Mouse (Mus musculus): ENCODE results near the gene Ythdc1. TPM values are rescaled to one million over a fixed set of nuclear protein-coding genes. Genes with fewer than 3 reads are reported as not detected.
"Not testable (repeated sequence)": the region's sequence is repeated elsewhere in the genome, so short reads cannot be mapped to it uniquely, and the experiment has no call there.

Gene Ythdc1
- polyA plus RNA-seq, 1 experiment from 2014 or later, result 53.4 TPM

DNA sequence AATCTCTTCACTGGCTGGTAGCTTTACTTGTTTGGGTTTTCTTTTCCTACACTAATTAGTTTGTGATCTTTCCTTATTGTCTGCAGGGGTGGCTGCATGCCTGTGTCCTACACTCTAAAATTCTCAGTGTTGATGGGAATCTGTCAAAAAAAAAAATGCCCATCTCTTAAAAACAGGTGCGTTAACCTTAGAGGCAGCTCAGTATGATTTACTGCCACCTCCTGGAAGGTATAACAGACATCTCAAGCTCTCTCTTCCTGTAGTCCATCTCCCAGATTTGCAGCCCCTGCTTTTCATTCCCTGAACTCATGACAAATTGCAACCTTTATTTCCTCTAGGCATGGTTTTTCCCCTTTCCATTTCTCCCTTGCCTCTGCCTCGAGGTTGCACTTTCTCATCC lies 14.1 kb upstream of the Ythdc1 start:
- WGBS, result 33% methylated on average over 2 of the region's 2 CpGs
- Histone ChIP-seq H3K4me1 (ENCODE audit: control insufficient read depth, insufficient read depth, low read length) (no peaks in the 10 kb centered on the region), H3K9ac (replicated peaks; ENCODE audit: low read depth, low read length) (no peak overlapping the region), H3K27me3 (ENCODE audit: control insufficient read depth, insufficient read depth, low read length) (no peaks in the 10 kb centered on the region), H3K4me2 (replicated peaks; ENCODE audit: low read depth, low read length) (no peak overlapping the region), H3K27ac (ENCODE audit: low read length) (no peak overlapping the region), H3K4me3 (ENCODE audit: low read depth, low read length) (no peak overlapping the region), H3K9me3 (ENCODE audit: control insufficient read depth, low read depth, low read length) (no peaks in the 10 kb centered on the region), H3K36me3 (ENCODE audit: control insufficient read depth, insufficient read depth, low read length) (no peaks in the 10 kb centered on the region)
- ATAC-seq (ENCODE audit: insufficient number of reproducible peaks, insufficient read depth, low FRiP score, low read depth), result no peak

DNA sequence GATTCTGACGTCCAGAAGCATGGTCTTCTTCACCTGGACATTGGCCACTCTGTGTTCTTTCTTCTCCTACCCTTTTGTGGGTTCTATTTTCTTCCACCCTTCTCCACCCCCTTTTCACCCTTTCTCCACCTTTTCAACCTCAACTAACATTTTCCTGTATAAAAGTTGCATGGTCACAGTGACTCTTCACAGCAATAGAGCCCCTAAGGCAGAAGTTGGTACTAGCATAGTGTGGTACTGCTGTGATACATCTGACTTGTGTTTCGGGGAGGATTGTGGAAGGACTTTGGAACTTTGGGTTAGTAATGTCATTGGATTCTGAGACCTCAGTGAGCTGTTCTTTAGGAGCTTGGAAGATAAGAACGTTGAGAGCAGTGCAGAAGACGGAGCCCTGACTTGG lies 11.8 kb upstream of the Ythdc1 start:
- no peak overlapping the region for H3K4me2 ChIP-seq (replicated peaks; ENCODE audit: low read depth, low read length)
- no peaks in the 10 kb centered on the region for H3K4me1 ChIP-seq (ENCODE audit: control insufficient read depth, insufficient read depth, low read length)
- H3K9me3 ChIP-seq (ENCODE audit: control insufficient read depth, low read depth, low read length), result no peaks in the 10 kb centered on the region
- 62% methylated on average over 4 of the region's 4 CpGs for WGBS
- H3K4me3 ChIP-seq (ENCODE audit: low read depth, low read length), result no peak overlapping the region
- H3K36me3 ChIP-seq (ENCODE audit: control insufficient read depth, insufficient read depth, low read length), result no peaks in the 10 kb centered on the region
- ATAC-seq (ENCODE audit: insufficient number of reproducible peaks, insufficient read depth, low FRiP score, low read depth), result no peak
- no peaks in the 10 kb centered on the region for H3K27me3 ChIP-seq (ENCODE audit: control insufficient read depth, insufficient read depth, low read length)
- no peak overlapping the region for H3K9ac ChIP-seq (replicated peaks; ENCODE audit: low read depth, low read length)
- no peak overlapping the region for H3K27ac ChIP-seq (ENCODE audit: low read length)

DNA sequence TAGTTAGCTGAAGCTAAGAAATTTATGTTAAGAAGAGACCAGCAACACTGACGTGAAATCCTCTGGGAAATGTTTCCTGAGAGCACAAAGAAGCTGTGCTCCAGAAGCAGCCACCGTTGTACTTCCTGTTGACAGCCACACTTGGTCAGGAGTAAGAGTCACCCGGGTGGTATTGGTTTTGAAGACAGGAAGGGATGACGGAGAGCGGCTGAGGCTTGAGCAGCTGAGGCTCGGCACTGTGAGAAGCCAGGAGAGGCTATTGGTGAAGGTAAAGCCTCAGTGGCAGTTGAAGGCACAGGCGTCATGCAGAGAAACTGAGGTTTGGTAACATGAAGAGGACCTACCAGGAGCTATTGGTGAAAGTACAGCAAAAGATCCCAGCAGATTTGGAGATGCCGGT lies 11.2 kb upstream of the Ythdc1 start:
- no peaks in the 10 kb centered on the region for H3K27me3 ChIP-seq (ENCODE audit: control insufficient read depth, insufficient read depth, low read length)
- no peak overlapping the region for H3K4me3 ChIP-seq (ENCODE audit: low read depth, low read length)
- H3K27ac ChIP-seq (ENCODE audit: low read length), result no peak overlapping the region
- ATAC-seq (ENCODE audit: insufficient number of reproducible peaks, insufficient read depth, low FRiP score, low read depth), result no peak
- 75% methylated on average over 8 of the region's 8 CpGs for WGBS
- no peak overlapping the region for H3K4me2 ChIP-seq (replicated peaks; ENCODE audit: low read depth, low read length)
- H3K9me3 ChIP-seq (ENCODE audit: control insufficient read depth, low read depth, low read length), result no peaks in the 10 kb centered on the region
- H3K9ac ChIP-seq (replicated peaks; ENCODE audit: low read depth, low read length), result no peak overlapping the region
- no peaks in the 10 kb centered on the region for H3K4me1 ChIP-seq (ENCODE audit: control insufficient read depth, insufficient read depth, low read length)
- H3K36me3 ChIP-seq (ENCODE audit: control insufficient read depth, insufficient read depth, low read length), result no peaks in the 10 kb centered on the region

- Histone ChIP-seq H3K36me3 (ENCODE audit: control insufficient read depth, insufficient read depth, low read length) (peaks cover 25% of the 10 kb centered on the region), H3K27ac (ENCODE audit: low read length) (no peak overlapping the region), H3K9ac (replicated peaks; ENCODE audit: low read depth, low read length) (no peak overlapping the region), H3K4me1 (ENCODE audit: control insufficient read depth, insufficient read depth, low read length) (no peaks in the 10 kb centered on the region), H3K4me3 (ENCODE audit: low read depth, low read length) (no peak overlapping the region), H3K4me2 (replicated peaks; ENCODE audit: low read depth, low read length) (no peak overlapping the region), H3K9me3 (ENCODE audit: control insufficient read depth, low read depth, low read length) (no peaks in the 10 kb centered on the region), H3K27me3 (ENCODE audit: control insufficient read depth, insufficient read depth, low read length) (no peaks in the 10 kb centered on the region)
- WGBS, result 83% methylated on average over 3 of the region's 3 CpGs
- ATAC-seq (ENCODE audit: insufficient number of reproducible peaks, insufficient read depth, low FRiP score, low read depth), result no peak
These were observed 12.8 kb downstream of the Ythdc1 start for GRCm38 (mm10) chr5:86816795-86817194.

DNA sequence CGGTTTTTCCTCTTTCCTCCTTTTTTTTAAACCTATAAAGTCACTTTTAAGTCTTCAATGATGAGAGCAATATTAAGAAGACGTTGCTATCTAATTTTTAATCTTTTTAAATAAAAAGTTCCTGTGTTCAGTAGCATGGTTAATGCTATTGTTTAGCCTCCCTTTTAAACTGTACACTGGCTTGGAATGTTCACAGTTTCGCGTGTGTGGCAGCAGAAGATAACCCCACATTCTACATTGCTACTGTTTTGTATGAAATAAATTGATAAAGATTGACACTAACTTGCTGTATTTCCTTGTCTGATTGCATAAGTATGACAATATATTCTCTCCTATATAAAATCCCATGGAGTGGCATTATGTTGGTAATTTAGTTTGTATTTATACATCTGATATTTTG lies 32.4 kb downstream of the Ythdc1 start:
- not testable (repeated sequence) for ATAC-seq (ENCODE audit: insufficient number of reproducible peaks, insufficient read depth, low FRiP score, low read depth); H3K27me3 ChIP-seq (ENCODE audit: control insufficient read depth, insufficient read depth, low read length); H3K9ac ChIP-seq (replicated peaks; ENCODE audit: low read depth, low read length); H3K4me3 ChIP-seq (ENCODE audit: low read depth, low read length); H3K4me1 ChIP-seq (ENCODE audit: control insufficient read depth, insufficient read depth, low read length); H3K4me2 ChIP-seq (replicated peaks; ENCODE audit: low read depth, low read length); H3K9me3 ChIP-seq (ENCODE audit: control insufficient read depth, low read depth, low read length); H3K27ac ChIP-seq (ENCODE audit: low read length)
- whole genome bisulfite sequencing, result 90% methylated on average over 4 of the region's 4 CpGs
- peaks cover 13% of the 10 kb centered on the region; the same call in 1 of the 2 replicates for H3K36me3 ChIP-seq (ENCODE audit: control insufficient read depth, insufficient read depth, low read length)

GRCm38 (mm10) chr5:86838110-86838509 lies 34.1 kb downstream of the Ythdc1 start:
- no peak for ATAC-seq (ENCODE audit: insufficient number of reproducible peaks, insufficient read depth, low FRiP score, low read depth)
- Histone ChIP-seq H3K27me3 (ENCODE audit: control insufficient read depth, insufficient read depth, low read length) (no peaks in the 10 kb centered on the region), H3K36me3 (ENCODE audit: control insufficient read depth, insufficient read depth, low read length) (peaks cover 13% of the 10 kb centered on the region; the same call in 1 of the 2 replicates), H3K9ac (replicated peaks; ENCODE audit: low read depth, low read length) (no peak overlapping the region), H3K27ac (ENCODE audit: low read length) (no peak overlapping the region), H3K4me3 (ENCODE audit: low read depth, low read length) (no peak overlapping the region), H3K4me2 (replicated peaks; ENCODE audit: low read depth, low read length) (no peak overlapping the region), H3K9me3 (ENCODE audit: control insufficient read depth, low read depth, low read length) (no peaks in the 10 kb centered on the region), H3K4me1 (ENCODE audit: control insufficient read depth, insufficient read depth, low read length) (no peaks in the 10 kb centered on the region)
- WGBS, result 70% methylated on average over 1 of the region's 1 CpGs

DNA sequence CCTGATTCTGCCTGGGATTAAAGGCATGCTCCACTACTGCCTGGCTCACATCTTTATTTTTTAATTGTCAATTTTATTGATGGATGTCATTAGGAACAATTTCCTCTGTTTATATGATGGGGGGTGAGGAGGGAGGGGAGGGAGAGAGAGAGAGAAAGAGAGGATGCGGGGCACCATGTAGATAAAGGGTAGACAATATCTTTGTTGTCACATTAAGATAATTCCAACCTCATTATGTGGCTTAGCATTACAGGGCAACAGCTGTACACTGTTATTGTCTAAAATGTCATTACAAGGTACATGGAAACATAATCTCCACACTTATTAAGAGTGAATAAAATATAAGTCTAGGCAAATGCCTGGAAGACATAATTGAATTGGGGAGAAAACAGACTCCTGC lies 35.5 kb downstream of the Ythdc1 start:
- WGBS, result 59% methylated on average over 1 of the region's 1 CpGs
- Histone ChIP-seq H3K4me3 (ENCODE audit: low read depth, low read length) (no peak overlapping the region), H3K4me2 (replicated peaks; ENCODE audit: low read depth, low read length) (no peak overlapping the region), H3K9me3 (ENCODE audit: control insufficient read depth, low read depth, low read length) (no peaks in the 10 kb centered on the region), H3K27ac (ENCODE audit: low read length) (no peak overlapping the region), H3K36me3 (ENCODE audit: control insufficient read depth, insufficient read depth, low read length) (peaks cover 7% of the 10 kb centered on the region; the same call in 1 of the 2 replicates), H3K27me3 (ENCODE audit: control insufficient read depth, insufficient read depth, low read length) (no peaks in the 10 kb centered on the region), H3K4me1 (ENCODE audit: control insufficient read depth, insufficient read depth, low read length) (no peaks in the 10 kb centered on the region), H3K9ac (replicated peaks; ENCODE audit: low read depth, low read length) (no peak overlapping the region)
- no peak for ATAC-seq (ENCODE audit: insufficient number of reproducible peaks, insufficient read depth, low FRiP score, low read depth)

DNA sequence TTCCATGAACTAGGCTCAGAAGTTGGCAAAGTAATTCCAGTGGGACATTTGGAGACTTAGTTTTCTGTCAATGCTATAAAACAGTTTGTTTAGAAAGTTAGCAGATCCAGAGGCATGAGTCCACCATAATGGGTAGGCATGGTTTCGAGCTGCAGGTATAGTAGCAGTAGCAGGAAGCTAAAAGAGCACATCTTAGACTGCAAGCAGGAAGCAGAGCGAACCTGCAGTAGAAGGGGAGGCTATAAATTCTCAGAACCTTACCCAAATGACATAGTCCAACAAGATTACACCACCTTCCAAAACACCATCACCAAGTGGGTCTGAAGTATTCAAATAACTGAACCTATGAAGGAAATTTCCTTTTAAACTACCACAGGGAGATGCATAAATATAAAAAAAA lies 36.2 kb downstream of the Ythdc1 start:
- no peak overlapping the region for H3K4me3 ChIP-seq (ENCODE audit: low read depth, low read length)
- H3K27me3 ChIP-seq (ENCODE audit: control insufficient read depth, insufficient read depth, low read length), result no peaks in the 10 kb centered on the region
- ATAC-seq (ENCODE audit: insufficient number of reproducible peaks, insufficient read depth, low FRiP score, low read depth), result no peak
- H3K9me3 ChIP-seq (ENCODE audit: control insufficient read depth, low read depth, low read length), result no peaks in the 10 kb centered on the region
- no peak overlapping the region for H3K4me2 ChIP-seq (replicated peaks; ENCODE audit: low read depth, low read length)
- no peak overlapping the region for H3K27ac ChIP-seq (ENCODE audit: low read length)
- no peaks in the 10 kb centered on the region for H3K4me1 ChIP-seq (ENCODE audit: control insufficient read depth, insufficient read depth, low read length)
- peaks cover 7% of the 10 kb centered on the region; the same call in 1 of the 2 replicates for H3K36me3 ChIP-seq (ENCODE audit: control insufficient read depth, insufficient read depth, low read length)
- no peak overlapping the region for H3K9ac ChIP-seq (replicated peaks; ENCODE audit: low read depth, low read length)
- WGBS, result 91% methylated on average over 2 of the region's 2 CpGs

- ATAC-seq (ENCODE audit: insufficient number of reproducible peaks, insufficient read depth, low FRiP score, low read depth); H3K27ac ChIP-seq (ENCODE audit: low read length); H3K4me3 ChIP-seq (ENCODE audit: low read depth, low read length); H3K36me3 ChIP-seq (ENCODE audit: control insufficient read depth, insufficient read depth, low read length); H3K9me3 ChIP-seq (ENCODE audit: control insufficient read depth, low read depth, low read length); H3K4me2 ChIP-seq (replicated peaks; ENCODE audit: low read depth, low read length); H3K9ac ChIP-seq (replicated peaks; ENCODE audit: low read depth, low read length); H3K27me3 ChIP-seq (ENCODE audit: control insufficient read depth, insufficient read depth, low read length); H3K4me1 ChIP-seq (ENCODE audit: control insufficient read depth, insufficient read depth, low read length): not testable (repeated sequence)
These were observed 37.2 kb downstream of the Ythdc1 start for GRCm38 (mm10) chr5:86841261-86841660.
